Mouse (Mus musculus) neural tube, embryonic 15.5 days (tissue): ENCODE results near the gene 4930550C14Rik. TPM values are rescaled to one million over a fixed set of nuclear protein-coding genes. Genes with fewer than 3 reads are reported as not detected.
A peak's percentile ranks its signal among the peaks of the same experiment; 100 is the strongest.

ENCODE experiments used
- ATAC-seq: fragments of 200-750 bp; cut with Nextera tagmentation; 2 replicates; pipeline ENCODE4 v1.8.0; 2017; ENCODE audit warnings: mild to moderate bottlenecking, moderate TSS enrichment, moderate library complexity; ENCODE audit not compliant: low FRiP score
- H3K27ac ChIP-seq: fragments of 300-500 bp; sonication (generic); replicated peaks from 2 replicates; pipeline ENCODE4 v1.5.1; 2015; ENCODE audit warnings: mild to moderate bottlenecking, inconsistent platforms
- H3K27me3 ChIP-seq: fragments of 300-500 bp; sonication (generic); replicated peaks from 2 replicates; pipeline ENCODE4 v1.6.1; 2015; ENCODE audit warnings: inconsistent platforms
- H3K36me3 ChIP-seq: fragments of 300-500 bp; sonication (generic); 2 replicates; pipeline ENCODE4 v1.6.1; 2015; ENCODE audit warnings: inconsistent platforms
- H3K4me1 ChIP-seq: fragments of 300-500 bp; sonication (generic); 2 replicates; pipeline ENCODE4 v1.6.1; 2015; ENCODE audit warnings: inconsistent platforms
- H3K4me2 ChIP-seq: fragments of 300-500 bp; sonication (generic); 2 replicates; pipeline ENCODE4 v1.6.1; 2015; ENCODE audit warnings: inconsistent platforms, mild to moderate bottlenecking, moderate library complexity
- H3K4me3 ChIP-seq: fragments of 300-500 bp; sonication (generic); replicated peaks from 2 replicates; pipeline ENCODE4 v1.5.1; 2015; ENCODE audit warnings: mild to moderate bottlenecking, inconsistent platforms
- H3K9ac ChIP-seq: fragments of 300-500 bp; sonication (generic); replicated peaks from 2 replicates; pipeline ENCODE4 v1.6.1; 2015; ENCODE audit warnings: mild to moderate bottlenecking, inconsistent platforms
- H3K9me3 ChIP-seq: fragments of 300-500 bp; sonication (generic); replicated peaks from 2 replicates; pipeline ENCODE4 v1.6.1; 2016; ENCODE audit warnings: inconsistent platforms
- WGBS: fragments of 180-500 bp; shearing (Covaris S2); methylation state at CpG from one replicate; pipeline ENCODE4 v1.1.7; 2015; ENCODE audit warnings: mixed read lengths; 5-methylcytosine and 5-hydroxymethylcytosine counted together
- polyA plus RNA-seq: library from polyadenylated mRNA; unstranded; fragments of >200 nt; fragmentation: Nextera tagmentation; extraction: Ambion mirVana; gene quantifications from 2 replicates; pipeline ENCODE4 v1.2.1, GENCODE M21; 2015

The 4930550C14Rik gene
- 0.56 and 1.2 TPM in 2 replicates for polyA plus RNA-seq

- no peaks in the 10 kb centered on the region for H3K27me3 ChIP-seq
These were observed at the start of gene 4930550C14Rik for GRCm38 (mm10) chr9:53402291-53402711. Gene 4930550C14Rik, plus strand, starts transcription at chr9:53402325.

DNA sequence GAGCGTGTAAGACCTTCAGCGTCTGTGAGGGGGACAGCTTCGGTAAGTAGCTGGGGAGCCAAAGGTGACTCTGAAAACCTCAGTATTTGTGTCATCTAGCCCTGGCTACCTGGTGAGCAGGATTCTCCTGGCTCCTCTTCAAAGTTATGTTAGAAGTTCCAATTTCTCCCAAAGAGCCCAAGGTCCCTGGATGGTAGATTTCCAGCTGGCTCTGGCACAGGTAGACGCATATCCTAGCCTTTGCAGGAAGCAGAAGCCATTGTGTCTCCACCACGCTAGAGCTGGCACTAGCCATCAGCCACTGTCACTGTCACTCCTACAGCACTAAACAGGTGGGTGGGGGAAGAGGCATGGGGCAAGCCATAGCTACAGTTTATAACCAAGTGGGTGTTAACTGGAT is 49.0 kb upstream of the 4930550C14Rik start:
- H3K4me2 ChIP-seq = no peak overlapping the region
- WGBS = 93% methylated on average over 5 of the region's 5 CpGs
- no peak for ATAC-seq
- no peaks in the 10 kb centered on the region for H3K4me1 ChIP-seq
- no peaks in the 10 kb centered on the region for H3K9me3 ChIP-seq
- H3K36me3 ChIP-seq = no peaks in the 10 kb centered on the region
- H3K27me3 ChIP-seq = no peaks in the 10 kb centered on the region
- no peak overlapping the region for H3K9ac ChIP-seq
- no peak overlapping the region for H3K4me3 ChIP-seq
- no peak overlapping the region for H3K27ac ChIP-seq

More at GRCm38 (mm10) chr9:53402291-53402711, at the start of gene 4930550C14Rik:
- Histone ChIP-seq H3K9me3 (no peaks in the 10 kb centered on the region), H3K4me1 (peaks cover 35% of the 10 kb centered on the region), H3K9ac (no peak within 1 kb of the TSS), H3K4me3 (no peak within 1 kb of the TSS), H3K27ac (peak within 1 kb of the TSS; percentile 14), H3K36me3 (no peaks in the 10 kb centered on the region), H3K4me2 (peak within 1 kb of the TSS; percentile 47)
- ATAC-seq = no peak
- 5% methylated on average over 11 of the region's 11 CpGs for whole genome bisulfite sequencing

- WGBS = 75% methylated on average over 14 of the region's 14 CpGs
- Histone ChIP-seq H3K27me3 (no peaks in the 10 kb centered on the region), H3K27ac (no peak overlapping the region), H3K4me1 (no peaks in the 10 kb centered on the region), H3K4me2 (no peak overlapping the region), H3K9me3 (no peaks in the 10 kb centered on the region), H3K9ac (no peak overlapping the region), H3K4me3 (no peak overlapping the region), H3K36me3 (no peaks in the 10 kb centered on the region)
- ATAC-seq = no peak
These were observed 45.6 kb upstream of the 4930550C14Rik start for GRCm38 (mm10) chr9:53356219-53357155.

GRCm38 (mm10) chr9:53371339-53371738 is 30.8 kb upstream of the 4930550C14Rik start:
- Histone ChIP-seq H3K27ac (no peak overlapping the region), H3K4me3 (no peak overlapping the region), H3K4me1 (no peaks in the 10 kb centered on the region), H3K4me2 (no peak overlapping the region), H3K9me3 (no peaks in the 10 kb centered on the region), H3K36me3 (no peaks in the 10 kb centered on the region), H3K9ac (no peak overlapping the region), H3K27me3 (no peaks in the 10 kb centered on the region)
- 85% methylated on average over 3 of the region's 3 CpGs for WGBS
- ATAC-seq = no peak

- ATAC-seq = no peak
- Histone ChIP-seq H3K4me3 (no peak overlapping the region), H3K27ac (no peak overlapping the region), H3K9me3 (no peaks in the 10 kb centered on the region), H3K27me3 (no peaks in the 10 kb centered on the region), H3K4me2 (no peak overlapping the region), H3K36me3 (no peaks in the 10 kb centered on the region), H3K4me1 (no peaks in the 10 kb centered on the region), H3K9ac (no peak overlapping the region)
- WGBS = 83% methylated on average over 4 of the region's 4 CpGs
These were observed 26.2 kb upstream of the 4930550C14Rik start for GRCm38 (mm10) chr9:53375907-53376306.

GRCm38 (mm10) chr9:53376820-53377219 is 25.3 kb upstream of the 4930550C14Rik start:
- 88% methylated on average over 13 of the region's 13 CpGs for WGBS

DNA sequence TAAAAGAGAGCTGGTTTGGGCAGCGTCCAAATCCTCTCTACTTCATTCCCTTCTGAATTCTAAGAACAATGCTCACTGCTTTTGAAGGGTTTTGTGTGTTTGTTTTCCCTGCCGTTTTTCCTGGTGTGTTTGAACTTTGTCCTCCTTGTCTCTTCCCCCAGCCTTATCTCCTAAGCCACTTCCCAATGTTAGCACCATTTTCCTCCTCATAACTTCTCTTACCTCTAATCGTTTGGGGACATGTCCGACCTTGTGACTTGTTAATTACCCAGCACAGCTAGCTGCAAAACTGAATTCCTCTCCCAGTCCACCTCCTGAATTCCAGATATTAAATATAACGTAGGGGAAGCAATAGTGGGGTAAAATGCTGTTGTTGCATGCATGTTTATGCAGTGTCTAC is 24.5 kb upstream of the 4930550C14Rik start:
- no peak for ATAC-seq
- H3K9me3 ChIP-seq = no peaks in the 10 kb centered on the region
- H3K4me2 ChIP-seq = no peak overlapping the region
- H3K27ac ChIP-seq = no peak overlapping the region
- H3K27me3 ChIP-seq = no peaks in the 10 kb centered on the region
- H3K4me3 ChIP-seq = no peak overlapping the region
- no peak overlapping the region for H3K9ac ChIP-seq
- 70% methylated on average over 5 of the region's 5 CpGs for WGBS
- H3K36me3 ChIP-seq = no peaks in the 10 kb centered on the region
- H3K4me1 ChIP-seq = no peaks in the 10 kb centered on the region

More at GRCm38 (mm10) chr9:53376820-53377219, 25.3 kb upstream of the 4930550C14Rik start:
- Histone ChIP-seq H3K4me3 (no peak overlapping the region), H3K27me3 (no peaks in the 10 kb centered on the region), H3K36me3 (no peaks in the 10 kb centered on the region), H3K4me2 (no peak overlapping the region), H3K4me1 (no peaks in the 10 kb centered on the region), H3K27ac (no peak overlapping the region), H3K9me3 (no peaks in the 10 kb centered on the region), H3K9ac (no peak overlapping the region)
- no peak for ATAC-seq

GRCm38 (mm10) chr9:53378171-53378570 is 24.0 kb upstream of the 4930550C14Rik start:
- no peak overlapping the region for H3K27ac ChIP-seq
- H3K4me2 ChIP-seq = no peak overlapping the region
- no peak overlapping the region for H3K4me3 ChIP-seq
- H3K4me1 ChIP-seq = no peaks in the 10 kb centered on the region
- 75% methylated on average over 3 of the region's 3 CpGs for WGBS
- H3K9me3 ChIP-seq = no peaks in the 10 kb centered on the region
- no peaks in the 10 kb centered on the region for H3K36me3 ChIP-seq
- no peak overlapping the region for H3K9ac ChIP-seq
- no peak for ATAC-seq
- no peaks in the 10 kb centered on the region for H3K27me3 ChIP-seq

- WGBS = 91% methylated on average over 2 of the region's 2 CpGs
- ATAC-seq = no peak
- H3K4me1 ChIP-seq = peaks cover 14% of the 10 kb centered on the region; the same call in 1 of the 2 replicates
- no peak overlapping the region for H3K4me2 ChIP-seq
- no peak overlapping the region for H3K4me3 ChIP-seq
- no peaks in the 10 kb centered on the region for H3K9me3 ChIP-seq
- H3K27ac ChIP-seq = no peak overlapping the region
- no peaks in the 10 kb centered on the region for H3K27me3 ChIP-seq
- H3K9ac ChIP-seq = no peak overlapping the region
- H3K36me3 ChIP-seq = no peaks in the 10 kb centered on the region
These were observed 21.5 kb upstream of the 4930550C14Rik start for GRCm38 (mm10) chr9:53380595-53380994.

GRCm38 (mm10) chr9:53381113-53381615 is 21.0 kb upstream of the 4930550C14Rik start:
- no peak for ATAC-seq

DNA sequence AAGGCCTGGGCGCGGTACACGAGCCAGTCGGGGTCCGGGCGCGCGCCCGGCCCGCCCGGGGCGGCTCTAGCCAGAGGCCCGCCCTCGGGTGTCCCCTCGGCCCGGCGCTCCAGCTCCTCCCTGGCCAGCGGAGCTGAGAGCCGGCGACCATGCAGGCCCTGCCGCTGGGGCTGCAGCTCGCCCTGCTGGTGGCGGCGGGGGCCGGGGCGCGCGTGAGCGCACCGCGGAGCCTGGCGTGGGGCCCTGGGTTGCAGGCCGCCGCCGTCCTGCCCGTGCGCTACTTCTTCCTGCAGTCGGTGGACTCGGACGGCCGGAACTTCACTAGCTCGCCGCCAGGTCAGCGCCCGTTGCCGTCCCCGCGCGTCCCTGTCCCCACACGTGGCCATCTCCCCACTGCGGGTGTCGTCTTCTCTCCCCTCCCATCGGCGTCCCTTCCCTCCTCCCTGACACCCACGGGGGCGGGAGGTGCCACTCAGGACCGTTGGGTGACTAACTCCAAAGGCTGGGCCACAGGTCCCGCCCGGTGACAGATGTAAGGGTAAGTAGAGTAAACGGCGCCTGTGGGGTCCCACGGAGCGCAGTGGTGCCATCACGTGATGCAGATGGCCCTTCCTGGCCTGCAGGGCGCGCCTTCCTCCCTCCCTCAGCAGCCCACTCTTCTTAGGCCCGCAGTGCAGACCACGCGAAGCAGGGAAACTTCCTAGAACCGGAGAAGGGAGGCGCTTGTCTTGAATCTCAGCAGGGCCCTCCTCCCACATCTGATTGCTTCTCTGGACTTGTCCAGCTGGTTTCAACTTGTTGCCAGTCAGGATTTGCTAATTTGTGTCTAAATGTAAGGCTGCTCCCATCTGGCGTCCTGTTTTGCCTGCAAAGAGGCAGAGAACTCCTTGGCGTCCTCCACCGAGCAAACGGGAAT is 17.9 kb upstream of the 4930550C14Rik start, which contains the start of gene Kdelc2:
Kdelc2 (plus strand) TSS at position 75 of the 916 bp plus-strand sequence.
- under 1% methylated on average over 72 of the region's 75 CpGs for WGBS
- H3K9me3 ChIP-seq = no peaks in the 10 kb centered on the region
- peak within 1 kb of the TSS; percentile 72 for H3K4me3 ChIP-seq
- peak within 1 kb of the TSS; percentile 90 for H3K27ac ChIP-seq
- peaks cover 14% of the 10 kb centered on the region; the same call in 1 of the 2 replicates for H3K4me1 ChIP-seq
- peak; percentile 96 for ATAC-seq
- peak within 1 kb of the TSS; percentile 73 for H3K9ac ChIP-seq
- no peaks in the 10 kb centered on the region for H3K27me3 ChIP-seq
- peak within 1 kb of the TSS; percentile 99 for H3K4me2 ChIP-seq
- no peaks in the 10 kb centered on the region for H3K36me3 ChIP-seq

More at GRCm38 (mm10) chr9:53381113-53381615, 21.0 kb upstream of the 4930550C14Rik start:
- Histone ChIP-seq H3K36me3 (no peaks in the 10 kb centered on the region), H3K4me1 (peaks cover 14% of the 10 kb centered on the region; the same call in 1 of the 2 replicates), H3K4me3 (no peak overlapping the region), H3K27ac (no peak overlapping the region), H3K27me3 (no peaks in the 10 kb centered on the region), H3K9me3 (no peaks in the 10 kb centered on the region), H3K4me2 (no peak overlapping the region), H3K9ac (no peak overlapping the region)
- WGBS = 85% methylated on average over 5 of the region's 5 CpGs
